ENCODE assay signal across 13 mouse cellular contexts in genomic region chr1:192478176-192478575, GRCm38 (mm10).
"Had no signal": no experiment of that assay in that cellular context is flagged by ENCODE, and none has a peak within 500 bp of the region (broad histone marks: within the 10 kb centered on the region; RNA-seq: fewer than 3 reads in every experiment).

No protein-coding gene starts in this region.

- H3K4me3 ChIP-seq: limb, embryonic 15.5 days; liver, embryonic 12.5 days; midbrain, embryonic 13.5 days; neural tube, embryonic 13.5 days had no signal

- DNase-seq: kidney, adult 9 months; layer of hippocampus, adult 9-11 months; layer of hippocampus, postnatal 36 days; retina, postnatal 1 day; right cerebral cortex, postnatal 4 days; spleen, adult 18-20 months; thymus, adult 18-20 months; thymus, postnatal 14 days had no signal

- H3K4me2 ChIP-seq: limb, embryonic 15.5 days; liver, embryonic 12.5 days; midbrain, embryonic 13.5 days; neural tube, embryonic 13.5 days had no signal

- H3K9me3 ChIP-seq: limb, embryonic 15.5 days; liver, embryonic 12.5 days; midbrain, embryonic 13.5 days; neural tube, embryonic 13.5 days had no signal

- H3K4me1 ChIP-seq: liver, embryonic 12.5 days; neural tube, embryonic 13.5 days had no signal

- ATAC-seq: liver, embryonic 12.5 days; midbrain, embryonic 13.5 days had no signal

- H3K27me3 ChIP-seq: limb, embryonic 15.5 days; liver, embryonic 12.5 days; midbrain, embryonic 13.5 days; neural tube, embryonic 13.5 days had no signal

- H3K36me3 ChIP-seq: limb, embryonic 15.5 days; liver, embryonic 12.5 days; midbrain, embryonic 13.5 days; neural tube, embryonic 13.5 days had no signal

- H3K27ac ChIP-seq: kidney, postnatal 0 days; limb, embryonic 15.5 days; liver, embryonic 12.5 days; midbrain, embryonic 13.5 days; neural tube, embryonic 13.5 days had no signal

- H3K9ac ChIP-seq: limb, embryonic 15.5 days; liver, embryonic 12.5 days; midbrain, embryonic 13.5 days; neural tube, embryonic 13.5 days had no signal
